Mouse (Mus musculus) Patski (cell line): Measurements from ENCODE around the gene Plgrkt. TPM values are rescaled to one million over a fixed set of nuclear protein-coding genes. Genes with fewer than 3 reads are reported as not detected.

Source experiments
- ATAC-seq: fragments of 100-300 bp; one replicate; pipeline ENCODE4 v1.8.0; 2021
- CTCF ChIA-PET: fragments of 350-600 bp; sonication (Branson Sonifier 250); formaldehyde crosslinking; loops from one replicate; lab custom pipeline; 2022; ENCODE audit warnings: inconsistent platforms; lab: Charles Lee
- POLR2A ChIA-PET: fragments of 350-600 bp; sonication (Branson Sonifier 250); formaldehyde crosslinking; loops from one replicate; lab custom pipeline; 2022; ENCODE audit warnings: antibody characterized with exemption, inconsistent platforms; lab: Charles Lee
- DNase-seq: peaks from one replicate; pipeline ENCODE4 v3.0.0-alpha.2; 2011; ENCODE audit warnings: low read depth, low spot score
- H3K27me3 ChIP-seq: fragments of 371-371 bp; one replicate; pipeline ENCODE4 v1.5.1; 2021
- CTCF ChIP-seq: fragments of 100-300 bp; IDR thresholded peaks from one replicate; pipeline ENCODE4 v1.5.1; 2021
- in situ Hi-C: fragments of 300-500 bp; cut with MboI; formaldehyde crosslinking; loops from 3 replicates; pipeline ENCODE4 v1.11.1; 2018; ENCODE audit warnings: low pct_unique_long_range_greater_than_20kb, mixed read lengths
- polyA plus RNA-seq: library from polyadenylated mRNA; unstranded; gene quantifications from one replicate; pipeline ENCODE4 v1.2.3, GENCODE M21; 2021

The Plgrkt gene
- polyA plus RNA-seq, 1 experiment from 2014 or later = 129 TPM

DNA sequence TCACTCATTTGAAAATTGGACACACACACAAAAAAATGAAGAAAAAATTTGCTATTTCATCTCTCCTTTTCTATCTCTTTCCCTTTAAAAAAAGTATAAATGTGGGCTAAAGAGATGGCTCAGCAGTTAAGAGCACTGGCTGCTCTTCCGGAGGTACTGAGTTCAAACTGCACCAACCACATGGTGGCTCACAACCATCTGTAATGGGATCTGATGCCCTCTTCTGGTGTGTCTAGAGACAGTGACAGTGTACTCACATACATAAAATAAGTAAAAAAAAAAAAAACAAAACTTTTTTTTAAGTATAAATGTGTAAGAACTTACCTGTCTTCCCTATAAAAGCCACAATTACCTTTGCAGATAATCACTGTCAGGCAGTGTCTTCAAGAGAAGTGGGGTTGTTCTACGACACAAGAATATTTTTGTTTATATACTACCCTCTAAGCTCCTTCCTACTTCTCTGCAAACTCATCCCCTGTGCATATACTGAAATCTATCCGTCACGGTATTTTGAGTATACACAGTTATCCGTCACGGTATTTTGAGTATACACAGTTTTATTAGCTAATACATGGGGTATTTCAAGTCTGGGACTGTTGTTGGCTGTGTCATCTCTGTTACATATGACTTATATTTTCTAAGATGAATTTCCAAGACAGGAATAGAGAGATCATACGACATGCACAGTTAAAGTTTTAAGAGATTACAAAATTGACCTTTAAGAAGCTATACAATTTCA lies 3.5 kb upstream of the Plgrkt start:
- H3K27me3 ChIP-seq = no peaks in the 10 kb centered on the region
- ChIA-PET CTCF (interaction anchor here (0.7 to 2.3 kb wide), 6 partner anchors 13 to 131 kb away, joined by 3 to 9 read pairs (median 4); no protein-coding TSS in a partner anchor), POLR2A (interaction anchor here (0.6 kb wide), 1 partner anchor 95 kb away, joined by 6 read pairs; no protein-coding TSS in a partner anchor)
- TF ChIP-seq CTCF = no peak
- ATAC-seq (no peak), DNase-seq (no peak)
- in situ Hi-C loops = no loop called here

- TF ChIP-seq CTCF = no peak
- ChIA-PET POLR2A (interaction anchor here (0.6 kb wide), 1 partner anchor 95 kb away, joined by 6 read pairs; no protein-coding TSS in a partner anchor), CTCF (interaction anchor here (0.9 to 1.5 kb wide), 2 partner anchors 15 to 126 kb away, joined by 3 to 4 read pairs; no protein-coding TSS in a partner anchor)
- DNase-seq (no peak), ATAC-seq (no peak)
- in situ Hi-C loops = no loop called here
- no peaks in the 10 kb centered on the region for H3K27me3 ChIP-seq
Observed at GRCm38 (mm10) chr19:29370112-29370511, 2.9 kb upstream of the Plgrkt start.

- no peak for TF ChIP-seq CTCF
- in situ Hi-C loops = loop anchor here (5.0 kb wide), 1 partner anchor 134 kb away; no protein-coding TSS in a partner anchor
- ATAC-seq = no peak
- ChIA-PET POLR2A (interaction anchor here (0.6 to 0.7 kb wide), 2 partner anchors 18 to 108 kb away, joined by 3 read pairs; no protein-coding TSS in a partner anchor), CTCF (interaction anchor here (1.2 to 2.4 kb wide), 2 partner anchors 13 to 101 kb away, joined by 3 to 11 read pairs; no protein-coding TSS in a partner anchor)
- no peak for DNase-seq
- H3K27me3 ChIP-seq = no peaks in the 10 kb centered on the region
Observed at GRCm38 (mm10) chr19:29368671-29369309, 1.6 kb upstream of the Plgrkt start.

GRCm38 (mm10) chr19:29368041-29368440 lies 851 bp upstream of the Plgrkt start:
- ChIA-PET POLR2A (interaction anchor here (0.6 to 1.7 kb wide), 3 partner anchors 8 to 108 kb away, joined by 3 to 4 read pairs (median 3); no protein-coding TSS in a partner anchor), CTCF (interaction anchor here (0.9 to 2.4 kb wide), 4 partner anchors 12 to 195 kb away, joined by 3 to 11 read pairs (median 3); no protein-coding TSS in a partner anchor)
- DNase-seq = no peak
- no peak for ATAC-seq
- no peaks in the 10 kb centered on the region for H3K27me3 ChIP-seq
- in situ Hi-C loops = loop anchor here (5.0 kb wide), 1 partner anchor 134 kb away; no protein-coding TSS in a partner anchor
- TF ChIP-seq CTCF = no peak

DNA sequence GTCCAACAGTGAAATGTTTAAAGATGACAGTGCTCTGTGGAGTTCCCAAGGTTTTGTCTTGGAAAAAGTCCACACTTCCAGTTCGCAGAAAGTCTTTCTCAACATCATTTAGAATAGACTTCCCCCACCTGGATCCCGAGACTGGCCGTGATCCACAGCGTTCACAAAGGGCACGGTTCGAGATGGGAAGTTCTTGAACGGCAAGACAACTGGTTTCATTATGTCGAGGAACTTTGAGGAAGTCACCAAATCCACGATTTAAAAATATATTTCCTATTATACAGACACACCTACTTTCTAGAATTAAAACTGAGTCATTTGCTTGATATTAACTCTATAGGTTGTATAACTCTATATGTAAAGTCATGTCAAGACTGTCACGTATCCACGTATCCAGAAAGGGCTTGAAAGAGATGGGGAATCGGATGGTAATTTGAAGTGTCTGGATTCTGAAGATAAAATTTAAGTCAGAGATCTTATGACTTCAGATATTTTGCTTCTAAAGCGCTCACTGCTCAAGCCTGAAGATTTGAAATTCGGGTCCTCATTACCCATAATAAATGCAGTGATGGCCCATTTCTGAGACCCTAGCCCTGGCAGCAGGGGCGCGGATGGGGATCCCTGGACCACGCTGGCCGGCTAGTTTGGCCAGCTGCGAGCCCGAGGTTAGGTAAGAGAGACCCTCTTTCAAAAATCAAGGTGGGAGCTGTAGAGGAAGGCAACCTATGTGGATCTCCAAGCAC lies 793 bp downstream of the Plgrkt start:
- H3K27me3 ChIP-seq = no peaks in the 10 kb centered on the region

GRCm38 (mm10) chr19:29365105-29365504 lies 2.1 kb downstream of the Plgrkt start:
- H3K27me3 ChIP-seq = no peaks in the 10 kb centered on the region
- DNase-seq (no peak), ATAC-seq (no peak)
- POLR2A ChIA-PET = no interaction called here
- no peak for TF ChIP-seq CTCF
- in situ Hi-C loops = loop anchor here (5.0 kb wide), 1 partner anchor 137 kb away; no protein-coding TSS in a partner anchor
- CTCF ChIA-PET = interaction anchor here (1.2 to 1.3 kb wide), 2 partner anchors 20 to 353 kb away, joined by 3 to 4 read pairs; no protein-coding TSS in a partner anchor

More for the DNA sequence above, 793 bp downstream of the Plgrkt start:
- POLR2A ChIA-PET = interaction anchor here (0.6 to 1.7 kb wide), 2 partner anchors 9 to 122 kb away, joined by 4 read pairs; no protein-coding TSS in a partner anchor
- no peak for ATAC-seq
- in situ Hi-C loops = loop anchor here (5.0 kb wide), 1 partner anchor 136 kb away; no protein-coding TSS in a partner anchor
- DNase-seq = no peak
- CTCF ChIA-PET = interaction anchor here (2.4 kb wide), 1 partner anchor 10 kb away, joined by 11 read pairs; no protein-coding TSS in a partner anchor
- no peak for TF ChIP-seq CTCF

DNA sequence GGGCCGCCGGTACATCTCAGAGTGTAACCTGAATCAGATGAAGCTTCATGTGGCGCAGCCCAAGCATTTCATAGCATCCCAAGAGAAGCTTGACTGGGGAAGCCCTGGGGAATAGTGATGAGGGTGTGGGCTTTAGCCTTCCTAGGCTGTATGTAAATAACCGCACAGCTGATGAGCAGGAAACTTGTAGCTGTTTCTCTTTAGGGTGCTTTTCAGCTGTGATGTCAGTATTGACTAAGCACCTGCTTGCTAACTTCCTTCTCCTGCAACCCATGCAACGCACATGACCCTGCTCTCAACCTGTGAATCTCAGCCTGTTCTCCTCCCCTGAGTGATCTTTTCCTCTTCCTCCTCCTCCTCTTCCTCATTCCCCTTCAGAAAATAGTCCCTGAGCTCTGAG lies 3.1 kb downstream of the Plgrkt start:
- POLR2A ChIA-PET = no interaction called here
- in situ Hi-C loops = no loop called here
- no peak for DNase-seq
- TF ChIP-seq CTCF = no peak
- H3K27me3 ChIP-seq = no peaks in the 10 kb centered on the region
- CTCF ChIA-PET = interaction anchor here (1.0 to 1.3 kb wide), 3 partner anchors 19 to 352 kb away, joined by 3 to 4 read pairs (median 3); no protein-coding TSS in a partner anchor
- no peak for ATAC-seq

GRCm38 (mm10) chr19:29363557-29363956 lies 3.6 kb downstream of the Plgrkt start:
- POLR2A ChIA-PET = no interaction called here
- DNase-seq = no peak

GRCm38 (mm10) chr19:29362173-29362930 lies 4.8 kb downstream of the Plgrkt start:
- DNase-seq (no peak), ATAC-seq (no peak)
- in situ Hi-C loops = no loop called here
- no peak for TF ChIP-seq CTCF
- CTCF ChIA-PET = interaction anchor here (0.7 to 2.3 kb wide), 3 partner anchors 131 to 298 kb away, joined by 3 to 7 read pairs (median 3); no protein-coding TSS in a partner anchor
- POLR2A ChIA-PET = no interaction called here
- H3K27me3 ChIP-seq = no peaks in the 10 kb centered on the region

More at GRCm38 (mm10) chr19:29363557-29363956, 3.6 kb downstream of the Plgrkt start:
- ATAC-seq = no peak
- CTCF ChIA-PET = interaction anchor here (1.0 to 2.3 kb wide), 2 partner anchors 138 kb away, joined by 3 to 7 read pairs; no protein-coding TSS in a partner anchor
- in situ Hi-C loops = no loop called here
- no peaks in the 10 kb centered on the region for H3K27me3 ChIP-seq
- no peak for TF ChIP-seq CTCF
